Mouse (Mus musculus): ENCODE measurements around the gene Cmc4. TPM values are rescaled to one million over a fixed set of nuclear protein-coding genes. Genes with fewer than 3 reads are reported as not detected.

Cmc4 gene
- polyA plus RNA-seq, 1 experiment from 2014 or later, result 11.8 TPM

DNA sequence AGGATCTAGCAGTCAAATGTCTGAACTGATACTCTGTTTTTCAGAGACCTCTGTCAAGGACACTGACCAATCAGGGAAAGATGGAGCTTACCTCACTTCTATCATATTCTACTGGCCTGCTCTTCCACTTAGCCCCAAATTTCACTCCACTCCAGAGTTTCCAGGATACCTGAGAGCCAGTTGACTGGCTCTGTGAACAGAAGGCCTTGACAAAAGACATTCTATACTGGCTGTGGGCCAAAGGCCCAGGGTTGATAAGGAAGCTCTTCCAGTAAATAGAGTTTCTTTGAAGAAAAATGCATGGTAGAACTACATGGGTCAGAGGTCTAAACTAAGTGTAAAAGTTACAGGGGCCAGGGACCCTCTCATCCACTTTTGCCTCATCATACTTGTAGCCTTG lies 46.2 kb downstream of the Cmc4 start:
- Histone ChIP-seq H3K9me3 (replicated peaks) (no peaks in the 10 kb centered on the region), H3K27ac (no peak overlapping the region), H3K36me3 (no peaks in the 10 kb centered on the region), H3K4me3 (replicated peaks) (no peak overlapping the region), H3K27me3 (no peaks in the 10 kb centered on the region), H3K4me2 (no peak overlapping the region), H3K4me1 (replicated peaks) (no peaks in the 10 kb centered on the region), H3K9ac (no peak overlapping the region)
- no peak for ATAC-seq (ENCODE audit: low read depth)
- DNase-seq, result no peak

Other genes with a start within 250 kb of the Cmc4 start
- gene Fundc2, start 34.2 kb downstream of the Cmc4 start, polyA plus RNA-seq (2015; fragmentation: Nextera tagmentation; extraction: Ambion mirVana), result 33.3 and 49.3 TPM in 2 replicates
- gene F8, start 34.0 kb downstream of the Cmc4 start, polyA plus RNA-seq (2015; fragmentation: Nextera tagmentation; extraction: Ambion mirVana), result 1.3 and 1.8 TPM in 2 replicates
- gene Mtcp1, start within 50 bp of the Cmc4 start, polyA plus RNA-seq (2015; fragmentation: Nextera tagmentation; extraction: Ambion mirVana), result 4.3 and 5.4 TPM in 2 replicates
- 45.2 and 47.7 TPM in 2 replicates for gene Brcc3, start within 50 bp of the Cmc4 start, polyA plus RNA-seq (2015; fragmentation: Nextera tagmentation; extraction: Ambion mirVana)
- gene Vbp1, start 97.7 kb upstream of the Cmc4 start, polyA plus RNA-seq (2015; fragmentation: Nextera tagmentation; extraction: Ambion mirVana), result 142 and 166 TPM in 2 replicates
- 0.08 and 0.12 TPM in 2 replicates for gene Rab39b, start 161.6 kb upstream of the Cmc4 start, polyA plus RNA-seq (2015; fragmentation: Nextera tagmentation; extraction: Ambion mirVana)